Mouse (Mus musculus) kidney, embryonic 14.5 days (tissue): ENCODE data around the gene Nol3. TPM values are rescaled to one million over a fixed set of nuclear protein-coding genes. Genes with fewer than 3 reads are reported as not detected.

Experiments used
- ATAC-seq: fragments of 200-750 bp; cut with Nextera tagmentation; 2 replicates; pipeline ENCODE4 v1.8.0; 2017; ENCODE audit warnings: moderate number of reproducible peaks, mild to moderate bottlenecking, moderate TSS enrichment, moderate library complexity; ENCODE audit not compliant: low FRiP score, low TSS enrichment
- H3K27ac ChIP-seq: fragments of 300-500 bp; sonication (generic); 2 replicates; pipeline ENCODE4 v1.5.1; 2014; ENCODE audit warnings: low read depth, mild to moderate bottlenecking, low read length, moderate library complexity, mixed read lengths
- H3K27me3 ChIP-seq: fragments of 300-500 bp; sonication (generic); 2 replicates; pipeline ENCODE4 v1.6.1; 2014; ENCODE audit warnings: mild to moderate bottlenecking, low read length; ENCODE audit not compliant: control insufficient read depth, insufficient read depth
- H3K36me3 ChIP-seq: fragments of 300-500 bp; sonication (generic); 2 replicates; pipeline ENCODE4 v1.6.1; 2014; ENCODE audit warnings: low read length, mixed read lengths; ENCODE audit not compliant: control insufficient read depth, insufficient read depth
- H3K4me1 ChIP-seq: fragments of 300-500 bp; sonication (generic); 2 replicates; pipeline ENCODE4 v1.6.1; 2014; ENCODE audit warnings: low read length, mixed read lengths; ENCODE audit not compliant: control insufficient read depth, insufficient read depth
- H3K4me2 ChIP-seq: fragments of 300-500 bp; sonication (generic); replicated peaks from 2 replicates; pipeline ENCODE4 v1.6.1; 2014; ENCODE audit warnings: low read depth, mild to moderate bottlenecking, low read length
- H3K4me3 ChIP-seq: fragments of 300-500 bp; sonication (generic); 2 replicates; pipeline ENCODE4 v1.5.1; 2014; ENCODE audit warnings: mild to moderate bottlenecking, low read length
- H3K9ac ChIP-seq: fragments of 300-500 bp; sonication (generic); 2 replicates; pipeline ENCODE4 v1.6.1; 2014; ENCODE audit warnings: low read depth, mild to moderate bottlenecking, low read length, moderate library complexity
- H3K9me3 ChIP-seq: fragments of 300-500 bp; sonication (generic); 2 replicates; pipeline ENCODE4 v1.6.1; 2016; ENCODE audit warnings: low read length; ENCODE audit not compliant: control insufficient read depth
- WGBS: fragments of 180-500 bp; shearing (Covaris S2); extraction: QIAGEN DNeasy Blood & Tissue Kit; methylation state at CpG from one replicate; pipeline ENCODE4 v1.1.7; 2014; 5-methylcytosine and 5-hydroxymethylcytosine counted together
- polyA plus RNA-seq: library from polyadenylated mRNA; unstranded; fragments of >200 nt; fragmentation: Nextera tagmentation; extraction: Ambion mirVana; gene quantifications from 2 replicates; pipeline ENCODE4 v1.2.1, GENCODE M21; 2014

Nol3 gene
- polyA plus RNA-seq, 1 experiment from 2014 or later, result 0.85 TPM

GRCm38 (mm10) chr8:105252680-105253537, 23.0 kb upstream of the Nol3 start:
- H3K4me1 ChIP-seq, result peaks cover 11% of the 10 kb centered on the region; the same call in 1 of the 2 replicates
- H3K9ac ChIP-seq, result no peak overlapping the region
- peaks cover 43% of the 10 kb centered on the region for H3K36me3 ChIP-seq
- H3K9me3 ChIP-seq, result no peaks in the 10 kb centered on the region
- H3K27me3 ChIP-seq, result peaks cover 16% of the 10 kb centered on the region
- ATAC-seq, result no peak
- WGBS, result 88% methylated on average over 10 of the region's 10 CpGs
- H3K27ac ChIP-seq, result no peak overlapping the region
- no peak overlapping the region for H3K4me2 ChIP-seq
- H3K4me3 ChIP-seq, result no peak overlapping the region

DNA sequence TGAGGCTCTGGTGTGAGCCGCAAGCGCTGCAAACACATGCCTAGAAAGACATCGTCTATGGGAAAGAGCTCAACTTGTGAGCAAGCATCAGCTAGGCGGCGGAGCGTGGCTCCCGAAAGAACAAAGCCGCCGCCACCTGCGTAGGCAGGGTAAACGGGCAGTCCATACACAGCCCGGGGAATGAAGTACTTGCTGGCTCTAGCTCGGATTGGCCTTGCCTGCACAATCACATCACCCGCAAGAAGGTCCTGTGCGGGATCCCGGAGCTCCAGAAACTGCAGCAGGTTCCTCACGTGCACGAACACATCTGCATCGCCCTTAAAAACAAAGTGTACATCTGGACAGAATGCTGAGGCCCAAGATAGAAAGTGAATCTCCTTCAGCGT, 22.2 kb upstream of the Nol3 start:
- Histone ChIP-seq H3K36me3 (peaks cover 35% of the 10 kb centered on the region), H3K9me3 (no peaks in the 10 kb centered on the region), H3K9ac (peak overlapping the region; percentile 23; the same call in 1 of the 2 replicates), H3K27ac (no peak overlapping the region), H3K4me1 (peaks cover 12% of the 10 kb centered on the region; the same call in 1 of the 2 replicates), H3K4me2 (peak overlapping the region; percentile 99), H3K4me3 (peak overlapping the region; percentile 64), H3K27me3 (peaks cover 25% of the 10 kb centered on the region)
- peak; percentile 22 for ATAC-seq
- 34% methylated on average over 20 of the region's 20 CpGs for WGBS

DNA sequence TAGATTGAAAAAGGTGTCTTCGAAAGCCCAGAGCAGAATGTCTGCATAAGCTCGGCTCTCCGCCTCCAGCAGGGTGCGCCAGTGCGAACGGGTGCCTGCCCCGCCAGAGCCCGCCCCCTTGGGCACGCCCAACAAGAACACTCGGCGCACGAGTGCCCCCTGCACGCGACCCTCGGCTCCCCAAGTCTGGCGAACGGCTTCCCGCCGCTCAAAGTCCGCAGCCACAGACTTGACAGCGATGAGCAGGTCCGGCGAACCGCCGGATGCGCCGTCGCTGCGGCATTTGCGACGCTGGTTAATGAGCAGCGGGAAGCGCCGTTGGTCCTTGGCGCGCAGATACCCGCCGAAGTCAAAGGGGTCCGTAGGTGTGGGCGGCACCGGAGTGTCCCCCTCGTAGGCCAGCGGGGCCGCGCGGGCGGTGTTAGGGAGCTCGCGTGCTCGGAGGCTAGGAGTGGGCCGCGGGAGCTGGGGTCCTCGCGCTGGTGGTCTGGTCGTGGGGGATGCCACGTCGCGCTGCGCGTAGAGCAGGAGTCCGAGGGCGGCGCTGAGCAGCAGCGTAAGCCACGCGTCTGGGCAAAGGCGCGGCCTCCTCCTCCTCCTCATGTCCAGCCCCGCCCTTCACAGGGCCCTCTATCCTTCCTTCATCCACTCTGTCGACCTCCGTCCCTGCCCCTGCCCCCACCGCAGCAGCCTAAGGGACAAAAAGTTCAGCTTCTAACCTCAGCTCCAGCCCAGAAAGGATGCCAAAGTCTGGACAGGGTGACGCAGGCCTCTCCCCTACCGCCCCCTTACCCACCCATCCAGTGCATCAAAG, 21.6 kb upstream of the Nol3 start:
- H3K4me3 ChIP-seq, result peak overlapping the region; percentile 64
- peak overlapping the region; percentile 78 for H3K27ac ChIP-seq
- peak; percentile 86 for ATAC-seq
- peak overlapping the region; percentile 99 for H3K4me2 ChIP-seq
- H3K9me3 ChIP-seq, result no peaks in the 10 kb centered on the region
- H3K27me3 ChIP-seq, result peaks cover 31% of the 10 kb centered on the region
- peak overlapping the region; percentile 74 for H3K9ac ChIP-seq
- WGBS, result under 1% methylated on average over 68 of the region's 74 CpGs
- peaks cover 17% of the 10 kb centered on the region; the same call in 1 of the 2 replicates for H3K4me1 ChIP-seq
- peaks cover 29% of the 10 kb centered on the region for H3K36me3 ChIP-seq

GRCm38 (mm10) chr8:105254966-105255350, 21.0 kb upstream of the Nol3 start, which contains the start of gene B3gnt9:
TSS of gene B3gnt9 (minus strand) at chr8:105255153.
- H3K9me3 ChIP-seq, result no peaks in the 10 kb centered on the region
- peak; percentile 50 for ATAC-seq

GRCm38 (mm10) chr8:105257318-105258114, 18.4 kb upstream of the Nol3 start:
- Histone ChIP-seq H3K36me3 (no peaks in the 10 kb centered on the region; the same call in 1 of the 2 replicates), H3K9me3 (no peaks in the 10 kb centered on the region), H3K4me2 (no peak overlapping the region), H3K4me1 (peaks cover 17% of the 10 kb centered on the region; the same call in 1 of the 2 replicates), H3K4me3 (no peak overlapping the region), H3K27ac (no peak overlapping the region), H3K9ac (no peak overlapping the region), H3K27me3 (peaks cover 51% of the 10 kb centered on the region)
- ATAC-seq, result no peak
- 65% methylated on average over 7 of the region's 7 CpGs for WGBS

More at GRCm38 (mm10) chr8:105254966-105255350, 21.0 kb upstream of the Nol3 start, which contains the start of gene B3gnt9:
- peak within 1 kb of the TSS; percentile 64 for H3K4me3 ChIP-seq
- H3K9ac ChIP-seq, result peak within 1 kb of the TSS; percentile 74
- H3K36me3 ChIP-seq, result peaks cover 23% of the 10 kb centered on the region
- peaks cover 36% of the 10 kb centered on the region for H3K27me3 ChIP-seq
- 0% methylated on average over 14 of the region's 14 CpGs for WGBS
- H3K4me2 ChIP-seq, result peak within 1 kb of the TSS; percentile 99
- peaks cover 17% of the 10 kb centered on the region; the same call in 1 of the 2 replicates for H3K4me1 ChIP-seq
- H3K27ac ChIP-seq, result peak within 1 kb of the TSS; percentile 78

GRCm38 (mm10) chr8:105258911-105259720, 16.8 kb upstream of the Nol3 start:
- Histone ChIP-seq H3K27me3 (peaks cover 59% of the 10 kb centered on the region), H3K4me2 (peak overlapping the region; percentile 57), H3K4me1 (peaks cover 14% of the 10 kb centered on the region; the same call in 1 of the 2 replicates), H3K27ac (no peak overlapping the region), H3K9me3 (no peaks in the 10 kb centered on the region), H3K9ac (peak overlapping the region; percentile 32), H3K4me3 (peak overlapping the region; percentile 34), H3K36me3 (no peaks in the 10 kb centered on the region)
- WGBS, result 2% methylated on average over 55 of the region's 55 CpGs
- peak; percentile 18 for ATAC-seq

DNA sequence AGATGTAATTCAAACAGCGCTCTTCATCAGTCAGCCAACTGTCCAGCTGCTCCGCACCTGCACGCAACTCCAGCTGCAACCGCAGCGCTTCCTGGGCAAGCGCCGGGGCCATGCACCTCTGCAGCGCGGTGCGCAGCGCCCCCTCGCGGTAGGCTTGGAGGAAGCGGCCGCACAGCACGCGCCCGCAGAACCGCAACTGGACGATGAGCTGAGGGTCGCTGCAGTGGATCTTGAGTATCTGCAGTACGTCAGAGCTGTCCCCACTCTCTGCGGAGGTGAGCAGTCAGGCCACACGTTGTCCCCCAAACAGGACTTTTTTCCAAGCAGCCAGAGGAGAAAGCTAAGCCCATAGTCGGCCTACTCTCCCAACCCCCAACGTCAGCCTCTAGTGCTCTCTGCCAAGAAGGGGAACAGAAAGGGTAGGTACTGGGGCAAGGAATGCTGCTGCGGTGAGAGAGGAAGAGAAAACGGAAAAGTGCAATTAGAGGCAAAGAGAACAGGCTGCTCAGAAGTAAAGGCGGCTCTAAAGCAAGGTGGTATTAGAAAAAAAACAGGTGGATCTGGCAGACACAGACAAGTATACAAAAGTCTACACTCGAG, 16.1 kb upstream of the Nol3 start:
- H3K4me2 ChIP-seq, result peak overlapping the region; percentile 57
- peak overlapping the region; percentile 32; the same call in 1 of the 2 replicates for H3K9ac ChIP-seq
- peaks cover 58% of the 10 kb centered on the region for H3K27me3 ChIP-seq
- H3K27ac ChIP-seq, result no peak overlapping the region
- H3K4me1 ChIP-seq, result peaks cover 12% of the 10 kb centered on the region; the same call in 1 of the 2 replicates
- H3K4me3 ChIP-seq, result peak overlapping the region; percentile 34
- no peaks in the 10 kb centered on the region for H3K9me3 ChIP-seq
- peak; percentile 41 for ATAC-seq
- 4% methylated on average over 30 of the region's 30 CpGs for WGBS
- H3K36me3 ChIP-seq, result no peaks in the 10 kb centered on the region
